Mouse (Mus musculus): ENCODE results near the gene Tchhl1. TPM values are rescaled to one million over a fixed set of nuclear protein-coding genes. Genes with fewer than 3 reads are reported as not detected.

Gene Tchhl1
- total RNA-seq, 2 experiments from 2014 or later: not detected

- no peak for ATAC-seq (replicated peaks; ENCODE audit: poor library complexity)
These were observed 30.6 kb downstream of the Tchhl1 start for GRCm38 (mm10) chr3:93499129-93499528.

DNA sequence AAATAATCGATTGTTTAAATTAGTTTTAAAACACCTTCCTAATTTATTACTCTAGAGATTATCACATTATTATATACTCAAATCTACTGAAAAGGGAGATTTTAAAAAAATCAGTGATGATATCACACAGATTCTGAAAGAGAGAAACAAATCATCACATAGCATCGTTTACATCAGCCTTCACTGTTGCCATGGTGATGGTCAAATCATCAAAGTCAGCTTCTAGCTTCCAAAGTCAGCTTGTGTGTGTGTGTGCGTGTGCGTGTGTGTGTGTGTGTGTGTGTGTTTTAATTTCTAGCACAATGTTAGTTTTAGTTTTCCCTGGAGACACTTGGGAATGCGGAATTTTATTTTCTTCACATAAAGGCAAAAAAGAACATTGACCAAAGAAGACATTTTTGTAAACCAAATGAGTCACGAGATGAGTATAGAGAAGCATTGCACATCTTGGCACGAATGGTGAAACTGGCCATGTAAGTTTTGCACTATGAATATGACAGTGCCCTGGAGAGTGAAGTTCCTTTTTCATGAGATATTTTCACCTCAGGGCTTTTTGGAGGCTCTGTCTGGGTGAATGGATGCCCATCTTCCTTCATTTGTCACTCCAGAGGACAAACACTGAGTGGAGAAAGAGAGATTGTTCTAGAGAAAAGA, 36.1 kb downstream of the Tchhl1 start:
- ATAC-seq (replicated peaks; ENCODE audit: poor library complexity): no peak

- peak; percentile 96 for ATAC-seq (replicated peaks; ENCODE audit: poor library complexity)
These were observed 37.7 kb downstream of the Tchhl1 start for GRCm38 (mm10) chr3:93505960-93506863.

GRCm38 (mm10) chr3:93506881-93507325, 38.3 kb downstream of the Tchhl1 start:
- ATAC-seq (replicated peaks; ENCODE audit: poor library complexity): no peak

DNA sequence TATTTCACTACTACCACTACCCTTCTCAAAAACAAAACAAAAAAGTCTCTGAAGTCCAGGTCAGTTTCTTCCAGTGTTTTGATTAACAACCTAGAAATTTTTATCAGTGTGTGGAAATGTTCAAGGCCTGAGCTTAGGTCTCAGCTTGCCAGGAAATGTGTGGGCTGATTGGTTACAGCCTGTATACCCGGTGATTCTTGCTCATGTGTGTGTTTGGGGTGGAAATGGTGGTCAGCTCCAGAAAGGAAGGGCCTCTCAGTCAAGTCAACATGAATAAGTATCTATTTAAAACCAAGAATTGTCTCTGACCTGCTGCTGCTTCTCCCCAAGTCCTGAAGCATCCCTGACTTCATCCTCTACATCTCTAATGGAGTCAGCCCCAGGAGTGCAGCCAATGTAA, 40.7 kb downstream of the Tchhl1 start:
- no peak for ATAC-seq (replicated peaks; ENCODE audit: poor library complexity)

DNA sequence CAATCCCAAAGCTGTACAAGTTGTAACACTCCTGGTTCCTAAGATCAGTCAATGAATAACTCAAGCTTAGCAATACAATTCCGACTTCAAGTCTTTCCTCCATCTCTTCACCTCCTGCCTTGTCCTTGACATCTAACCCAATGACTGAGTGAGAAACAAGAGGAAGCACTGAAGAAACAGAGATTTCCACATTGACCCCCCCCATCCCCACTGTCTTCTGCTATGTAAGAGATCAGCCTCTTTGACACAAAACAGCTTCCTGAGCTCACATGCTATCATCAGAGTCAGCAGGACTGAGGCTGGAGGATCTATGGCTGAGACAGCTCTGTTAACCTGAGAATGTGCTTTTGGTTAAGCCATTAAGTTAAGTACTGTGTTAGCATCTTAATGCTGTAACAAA, 42.5 kb downstream of the Tchhl1 start:
- ATAC-seq (replicated peaks; ENCODE audit: poor library complexity): peak; percentile 58

- ATAC-seq (replicated peaks; ENCODE audit: poor library complexity): peak; percentile 54
These were observed 43.2 kb downstream of the Tchhl1 start for GRCm38 (mm10) chr3:93511801-93512200.

DNA sequence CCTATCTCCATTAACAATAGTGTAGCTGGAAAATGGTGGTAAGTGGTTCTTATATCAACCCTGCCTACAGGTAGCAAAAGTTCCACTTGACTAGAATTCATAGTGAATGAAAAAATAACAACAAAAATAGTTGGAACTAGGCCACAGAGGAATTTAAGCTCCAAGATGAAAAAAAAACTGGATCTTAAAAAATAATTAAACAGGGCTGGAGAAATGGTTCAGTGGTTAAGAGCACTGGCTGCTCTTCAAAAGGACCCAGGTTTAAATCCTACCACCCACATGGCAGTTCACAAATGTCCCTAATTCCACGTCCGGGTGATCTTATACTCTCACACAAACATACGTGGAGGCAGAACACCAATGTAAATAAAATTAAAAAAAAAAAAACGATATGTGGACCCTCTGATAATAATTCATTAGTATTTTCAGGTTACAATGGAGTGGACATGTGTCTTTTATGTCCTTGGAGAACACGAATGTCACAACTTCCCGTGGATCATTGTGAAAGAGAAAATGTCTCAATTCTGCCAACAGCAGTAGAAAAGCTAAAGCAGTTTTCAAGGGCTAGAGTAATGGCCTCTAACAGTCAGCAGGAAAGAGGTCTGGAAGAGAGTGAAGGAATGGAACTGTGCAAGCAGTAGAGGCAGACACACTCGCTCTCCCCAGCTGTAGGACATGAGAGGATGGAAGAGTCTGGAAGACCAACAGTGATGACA, 44.0 kb downstream of the Tchhl1 start:
- peak; percentile 78 for ATAC-seq (replicated peaks; ENCODE audit: poor library complexity)

- no peak for ATAC-seq (replicated peaks; ENCODE audit: poor library complexity)
These were observed 46.1 kb downstream of the Tchhl1 start for GRCm38 (mm10) chr3:93514628-93515027.

- no peak for ATAC-seq (replicated peaks; ENCODE audit: poor library complexity)
These were observed 48.8 kb downstream of the Tchhl1 start for GRCm38 (mm10) chr3:93517343-93517742.

DNA sequence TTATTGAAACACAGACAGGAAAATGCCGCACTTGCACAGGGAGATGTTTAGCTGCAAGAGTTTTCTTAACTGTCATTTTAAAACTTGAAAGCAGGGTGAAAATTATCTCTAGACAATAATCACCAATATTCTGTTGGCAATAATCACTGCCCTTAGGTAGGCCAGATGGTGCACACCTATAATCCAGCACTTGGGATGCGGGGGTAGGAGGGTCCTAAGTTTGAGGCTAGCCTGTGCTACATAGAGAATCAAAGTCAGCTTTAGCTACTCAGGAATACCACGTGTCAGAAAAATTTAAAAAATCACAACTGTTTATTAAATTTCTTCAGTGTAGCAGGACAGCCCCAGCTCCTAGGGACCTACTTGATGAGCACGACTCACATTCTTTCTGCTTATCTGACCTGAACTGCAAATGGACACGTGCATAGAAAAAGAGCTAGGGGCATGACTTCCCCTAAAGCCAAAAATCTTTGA, 51.3 kb downstream of the Tchhl1 start:
- no peak for ATAC-seq (replicated peaks; ENCODE audit: poor library complexity)

DNA sequence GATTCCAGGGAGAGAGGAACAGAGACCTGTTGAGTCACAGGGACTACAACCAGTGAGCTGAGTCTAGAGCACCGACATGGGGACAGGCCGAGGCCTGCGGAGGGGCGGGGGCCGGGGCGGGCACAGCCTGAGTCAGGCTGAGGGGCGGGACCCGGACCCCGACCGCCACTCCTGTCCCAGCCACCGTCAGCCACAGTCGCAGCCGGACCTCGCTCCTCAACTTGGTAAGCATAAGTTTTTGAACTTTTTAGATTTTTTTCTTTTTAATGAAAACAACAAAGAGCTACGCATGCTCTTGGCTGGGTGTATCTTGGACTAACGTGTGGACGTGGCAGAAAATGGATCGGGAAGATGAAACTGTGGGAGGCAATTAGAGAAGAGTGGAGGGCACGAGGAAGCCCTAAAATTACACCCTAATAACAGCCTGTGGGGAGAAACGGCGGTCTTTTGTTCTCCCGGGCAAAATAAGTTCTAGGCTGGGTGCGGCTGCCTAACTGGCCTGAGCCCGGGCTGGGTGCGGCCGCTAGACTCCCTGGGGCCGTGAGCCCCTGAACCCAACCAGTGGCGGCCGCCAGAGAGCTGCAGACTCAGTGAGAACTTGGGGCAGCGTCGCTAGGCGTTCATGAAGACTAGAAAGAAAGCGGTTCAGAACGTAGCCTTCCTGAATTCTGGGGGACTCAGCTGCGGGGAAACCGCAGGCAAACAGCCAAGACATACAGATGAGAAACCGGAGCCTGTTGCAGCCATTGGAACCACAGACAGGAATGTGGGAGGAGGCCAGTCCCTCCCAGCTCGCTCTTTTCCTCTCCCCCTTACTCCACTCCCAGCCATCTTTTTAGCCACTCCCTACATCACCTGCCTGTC, 52.0 kb downstream of the Tchhl1 start, which contains the start of gene S100a11:
S100a11 (plus strand) TSS at position 159 of the 864 bp plus-strand sequence.
- ATAC-seq (replicated peaks; ENCODE audit: poor library complexity): peak; percentile 76

Other genes starting within 250 kb of the Tchhl1 start
- not detected in 2 replicates for gene Flg, start 195.2 kb upstream of the Tchhl1 start, total RNA-seq (2015)
- not detected in 2 replicates for gene Flg, start 195.2 kb upstream of the Tchhl1 start, total RNA-seq (2017)
- gene Hrnr, start 149.0 kb upstream of the Tchhl1 start, total RNA-seq (2015): not detected in 2 replicates
- gene Hrnr, start 149.0 kb upstream of the Tchhl1 start, total RNA-seq (2017): not detected in 2 replicates
- not detected in 2 replicates for gene Rptn, start 75.1 kb upstream of the Tchhl1 start, total RNA-seq (2015)
- not detected in 2 replicates for gene Rptn, start 75.1 kb upstream of the Tchhl1 start, total RNA-seq (2017)
- 0.20 and 0.24 TPM in 2 replicates for gene Tchh, start 26.4 kb upstream of the Tchhl1 start, total RNA-seq (2015)
- 0.10 TPM in 1 of 2 replicates, not detected in the other for gene Tchh, start 26.4 kb upstream of the Tchhl1 start, total RNA-seq (2017)
- gene S100a11, start 51.7 kb downstream of the Tchhl1 start, total RNA-seq (2015): 1,747 and 1,792 TPM in 2 replicates
- gene S100a11, start 51.7 kb downstream of the Tchhl1 start, total RNA-seq (2017): 99.3 and 111 TPM in 2 replicates
- 146 and 155 TPM in 2 replicates for gene S100a10, start 86.3 kb downstream of the Tchhl1 start, total RNA-seq (2015)
- gene S100a10, start 86.3 kb downstream of the Tchhl1 start, total RNA-seq (2017): 217 and 260 TPM in 2 replicates
- gene Tdpoz2, start 183.9 kb downstream of the Tchhl1 start, total RNA-seq (2015): not detected in 2 replicates
- gene Tdpoz2, start 183.9 kb downstream of the Tchhl1 start, total RNA-seq (2017): not detected in 2 replicates
- not detected in 2 replicates for gene Tdpoz1, start 207.6 kb downstream of the Tchhl1 start, total RNA-seq (2015)
- gene Tdpoz1, start 207.6 kb downstream of the Tchhl1 start, total RNA-seq (2017): not detected in 2 replicates
- gene Gm37596, start 224.3 kb downstream of the Tchhl1 start, total RNA-seq (2015): not detected in 2 replicates
- not detected in 2 replicates for gene Gm37596, start 224.3 kb downstream of the Tchhl1 start, total RNA-seq (2017)

All from megakaryocyte progenitor cell, adult 5-6 weeks (primary cell).